Mouse (Mus musculus) ES-E14 (cell line): Measurements from ENCODE around the gene Agap3. TPM values are rescaled to one million over a fixed set of nuclear protein-coding genes. Genes with fewer than 3 reads are reported as not detected.
A peak's percentile ranks its signal among the peaks of the same experiment; 100 is the strongest.

ENCODE experiments used
- DNase-seq: peaks from one replicate; pipeline ENCODE4 v3.0.0-alpha.2; 2013; ENCODE audit warnings: low read depth, low spot score
- H3K27ac ChIP-seq: 2 replicates; pipeline ENCODE4 v1.5.1; 2012; ENCODE audit warnings: low read depth, mild to moderate bottlenecking, low read length, moderate library complexity, mixed read lengths; ENCODE audit not compliant: poor library complexity, insufficient read depth, severe bottlenecking
- H3K36me3 ChIP-seq: 2 replicates; pipeline ENCODE4 v1.6.1; 2012; ENCODE audit warnings: mild to moderate bottlenecking, low read length, moderate library complexity, mixed read lengths; ENCODE audit not compliant: control insufficient read depth, poor library complexity, insufficient read depth, severe bottlenecking
- H3K4me1 ChIP-seq, 2 experiments: fragments of 150-350 bp in 1 of 2; sonication (generic) in 1 of 2; 2 replicates each; pipeline ENCODE4 v1.6.1; 2012; ENCODE audit warnings: low read length in 2 of 2, mild to moderate bottlenecking in 1 of 2, mixed read lengths in 1 of 2; ENCODE audit not compliant: control insufficient read depth in 2 of 2, insufficient read depth in 2 of 2, poor library complexity in 1 of 2
- H3K4me3 ChIP-seq, 2 experiments: fragments of 150-350 bp in 1 of 2; sonication (generic) in 1 of 2; 2 replicates each; pipeline ENCODE4 v1.5.1; 2012; ENCODE audit warnings: low read length in 2 of 2, low read depth in 1 of 2, mild to moderate bottlenecking in 1 of 2, mixed read lengths in 1 of 2; ENCODE audit not compliant: insufficient read depth in 1 of 2, poor library complexity in 1 of 2, severe bottlenecking in 1 of 2
- H3K9ac ChIP-seq: 2 replicates; pipeline ENCODE4 v1.6.1; 2012; ENCODE audit warnings: low read depth, mild to moderate bottlenecking, low read length, mixed read lengths; ENCODE audit not compliant: poor library complexity, insufficient read depth, severe bottlenecking
- H3K9me3 ChIP-seq: fragments of 150-350 bp; sonication (generic); 2 replicates; pipeline ENCODE4 v1.6.1; 2012; ENCODE audit warnings: low read depth, mild to moderate bottlenecking, low read length; ENCODE audit not compliant: control insufficient read depth, insufficient read depth
- CHD2 ChIP-seq: IDR thresholded peaks from 2 replicates; pipeline ENCODE4 v1.6.1; 2014; ENCODE audit warnings: mild to moderate bottlenecking, low read depth, low read length, inconsistent platforms
- HCFC1 ChIP-seq: IDR thresholded peaks from 2 replicates; pipeline ENCODE4 v1.6.1; 2012; ENCODE audit warnings: low read length, inconsistent platforms, borderline replicate concordance; ENCODE audit not compliant: insufficient read depth
- MAFK ChIP-seq: IDR thresholded peaks from 2 replicates; pipeline ENCODE4 v1.6.1; 2014; ENCODE audit warnings: mild to moderate bottlenecking, low read depth, low read length, inconsistent platforms; ENCODE audit not compliant: insufficient read depth
- ZC3H11A ChIP-seq: IDR thresholded peaks from 2 replicates; pipeline ENCODE4 v1.6.1; 2012; ENCODE audit warnings: low read depth, mild to moderate bottlenecking, inconsistent platforms, low read length, borderline replicate concordance
- ZNF384 ChIP-seq: IDR thresholded peaks from 2 replicates; pipeline ENCODE4 v1.6.1; 2012; ENCODE audit warnings: low read depth, low read length, inconsistent platforms
- in situ Hi-C, 2 experiments: fragments of 600-800 bp; cut with MboI; formaldehyde crosslinking; loops; one replicate each; pipeline ENCODE4 v1.15.1; 2025; ENCODE audit warnings: low sequenced_read_pairs in 2 of 2, inconsistent platforms in 1 of 2; ENCODE audit not compliant: unreplicated experiment in 2 of 2
- total RNA-seq: library from RNA; depleted of rRNA; stranded (reverse); fragments of 300-350 nt; gene quantifications from 2 replicates; pipeline ENCODE4 v1.2.3, GENCODE M21; 2012

Gene Agap3
- total RNA-seq, 1 experiment, result 51.2 TPM

DNA sequence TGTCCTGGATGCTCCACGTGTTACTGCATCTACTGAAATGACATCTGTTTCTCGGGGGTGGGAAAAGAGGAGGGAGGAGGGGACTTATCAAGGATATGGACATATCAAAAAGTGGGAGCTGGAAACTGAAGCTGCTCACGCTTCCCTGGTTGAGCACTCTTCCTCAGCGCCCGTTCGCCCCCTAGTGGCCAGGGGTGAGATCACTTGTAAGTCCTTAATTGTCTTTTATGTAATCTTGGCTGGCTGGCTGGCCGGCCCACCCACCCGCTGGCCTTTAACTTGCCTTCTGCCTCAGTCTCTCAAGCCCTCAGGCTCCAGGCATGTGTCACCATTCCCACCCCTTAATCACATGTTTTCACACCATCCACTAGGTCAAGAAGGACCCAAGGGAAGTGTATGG is 34.1 kb downstream of the Agap3 start:
- Histone ChIP-seq H3K36me3 (peaks cover 42% of the 10 kb centered on the region), H3K9me3 (no peaks in the 10 kb centered on the region), H3K4me3 (no peak overlapping the region), H3K27ac (no peak overlapping the region), H3K9ac (no peak overlapping the region), H3K4me1 (peaks cover 13 to 29% of the 10 kb centered on the region in 2 experiments; a peak in 3 of 4 replicates)
- TF ChIP-seq CHD2, result no peak
- no peak for TF ChIP-seq MAFK
- TF ChIP-seq ZNF384, result no peak
- no peak for TF ChIP-seq ZC3H11A
- no peak for TF ChIP-seq HCFC1
- DNase-seq, result peak; percentile 82
- in situ Hi-C loops, result no loop called here

DNA sequence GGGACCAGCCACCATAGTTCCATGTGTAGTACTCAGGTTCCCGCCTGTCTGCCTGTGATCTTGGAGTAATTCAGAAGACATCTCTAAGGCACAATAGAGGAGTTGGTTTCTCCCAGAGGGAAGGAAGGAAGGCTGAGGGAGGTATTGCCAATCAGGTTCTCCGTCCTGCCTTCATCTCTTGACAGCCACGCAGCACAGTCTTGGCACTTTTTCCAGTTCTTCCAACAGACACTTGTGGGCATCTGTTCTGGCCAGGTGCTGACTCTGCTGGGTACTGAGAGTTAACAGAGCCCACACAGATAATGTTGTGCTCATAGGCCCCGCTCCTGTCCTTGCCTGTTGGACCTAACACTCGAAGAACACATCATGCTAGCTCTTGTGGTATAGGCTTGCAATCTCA is 34.8 kb downstream of the Agap3 start:
- TF ChIP-seq CHD2 (no peak), ZC3H11A (no peak), MAFK (no peak), ZNF384 (no peak), HCFC1 (no peak)
- Histone ChIP-seq H3K4me1 (peaks cover 10 to 25% of the 10 kb centered on the region in 2 experiments; a peak in 3 of 4 replicates), H3K4me3 (no peak overlapping the region), H3K36me3 (peaks cover 42% of the 10 kb centered on the region), H3K9me3 (no peaks in the 10 kb centered on the region), H3K9ac (no peak overlapping the region), H3K27ac (no peak overlapping the region)
- DNase-seq, result no peak
- in situ Hi-C loops, result no loop called here

DNA sequence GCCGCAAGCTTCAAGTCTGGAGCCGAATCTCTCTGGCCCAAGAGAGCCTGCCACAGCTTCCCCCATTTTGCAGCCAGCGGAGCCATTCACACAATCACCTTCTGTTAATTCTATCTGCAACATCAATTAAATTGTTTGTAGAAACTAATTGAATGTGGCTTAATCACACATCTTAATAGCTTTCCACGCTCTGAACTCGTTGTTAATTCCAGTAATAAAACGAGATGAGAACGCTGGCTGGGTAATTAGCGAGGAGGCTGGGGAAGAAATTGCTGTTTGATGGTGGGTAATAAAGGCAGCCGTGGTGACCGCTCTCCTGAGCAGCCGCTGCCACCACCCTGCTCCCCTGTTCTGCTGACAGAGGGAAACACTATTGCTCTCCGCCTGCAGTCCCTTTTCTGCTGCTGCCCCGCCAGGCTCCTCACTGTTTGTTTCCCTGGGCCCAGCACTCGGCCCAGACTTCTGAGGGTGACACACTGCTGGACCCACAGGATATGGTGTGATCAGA is 38.5 kb downstream of the Agap3 start:
- Histone ChIP-seq H3K9me3 (no peaks in the 10 kb centered on the region), H3K4me3 (no peak overlapping the region), H3K9ac (no peak overlapping the region), H3K4me1 (peaks cover 6 to 9% of the 10 kb centered on the region in 2 experiments; a peak in 2 of 4 replicates), H3K36me3 (peaks cover 41% of the 10 kb centered on the region), H3K27ac (no peak overlapping the region)
- in situ Hi-C loops, result no loop called here
- TF ChIP-seq ZC3H11A, result no peak
- no peak for TF ChIP-seq ZNF384
- TF ChIP-seq MAFK, result no peak
- no peak for TF ChIP-seq CHD2
- no peak for TF ChIP-seq HCFC1
- DNase-seq, result no peak

DNA sequence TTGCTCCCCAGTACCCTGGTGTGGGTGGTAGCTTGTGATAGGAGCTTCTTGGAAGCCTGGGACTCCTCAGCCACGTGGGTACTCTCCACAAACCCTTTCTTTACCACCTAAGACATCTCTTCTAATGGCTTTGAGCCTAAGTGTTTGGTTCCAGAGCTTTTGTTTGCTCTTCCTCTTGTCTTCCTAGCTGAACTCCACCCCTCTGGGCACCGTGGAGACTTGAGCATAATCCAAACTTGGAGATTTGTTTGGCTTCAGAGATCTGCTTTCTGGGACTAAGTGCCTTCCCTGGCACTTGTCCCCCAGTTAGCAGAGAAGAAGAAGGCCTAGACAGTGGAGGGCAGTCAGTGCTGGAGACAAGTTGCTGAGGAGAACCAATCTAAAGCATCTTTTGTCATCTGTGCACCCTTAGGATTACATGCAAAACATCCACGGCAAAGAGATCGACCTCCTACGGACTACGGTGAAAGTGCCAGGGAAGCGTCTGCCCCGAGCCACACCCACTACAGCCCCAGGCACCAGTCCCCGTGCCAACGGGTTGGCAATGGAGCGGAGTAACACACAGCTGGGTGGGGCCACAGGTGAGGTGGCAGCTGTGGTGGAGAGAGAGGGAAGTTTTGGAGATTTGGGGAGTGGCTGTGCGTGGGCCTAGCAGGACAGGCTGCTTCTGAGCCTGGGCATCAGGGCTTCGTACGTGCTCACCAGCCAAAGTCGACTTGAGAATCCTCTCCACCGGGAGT is 40.7 kb downstream of the Agap3 start:
- Histone ChIP-seq H3K4me1 (no peaks in the 10 kb centered on the region; a peak in 1 of 4 replicates), H3K27ac (no peak overlapping the region), H3K9me3 (no peaks in the 10 kb centered on the region), H3K9ac (no peak overlapping the region), H3K36me3 (peaks cover 26% of the 10 kb centered on the region), H3K4me3 (no peak overlapping the region)
- no peak for DNase-seq
- TF ChIP-seq CHD2, result no peak
- in situ Hi-C loops, result no loop called here
